Mouse (Mus musculus) bone marrow, adult 2 months (tissue): ENCODE results near the gene Fam78b. TPM values are rescaled to one million over a fixed set of nuclear protein-coding genes. Genes with fewer than 3 reads are reported as not detected.

Experiments used
- H3K27ac ChIP-seq: fragments of 200-500 bp; 2 replicates; pipeline ENCODE4 v1.5.1; 2012; ENCODE audit warnings: low read depth, mild to moderate bottlenecking, control low read depth, inconsistent platforms, low read length; ENCODE audit not compliant: control insufficient read depth, poor library complexity, insufficient read depth
- H3K4me1 ChIP-seq: fragments of 200-500 bp; 2 replicates; pipeline ENCODE4 v1.6.1; 2011; ENCODE audit warnings: low read length; ENCODE audit not compliant: control insufficient read depth, insufficient read depth
- H3K4me3 ChIP-seq: fragments of 200-500 bp; replicated peaks from 2 replicates; pipeline ENCODE3; 2011; ENCODE audit warnings: mild to moderate bottlenecking, low read depth, low read length, control low read depth; ENCODE audit not compliant: control insufficient read depth
- CTCF ChIP-seq: fragments of 200-500 bp; IDR thresholded peaks from 2 replicates; pipeline ENCODE4 v1.5.1; 2011; ENCODE audit warnings: low read length, control low read depth; ENCODE audit not compliant: control insufficient read depth, insufficient read depth
- POLR2A ChIP-seq: fragments of 200-500 bp; IDR thresholded peaks from 2 replicates; pipeline ENCODE4 v1.6.1; 2011; ENCODE audit warnings: low read depth, mild to moderate bottlenecking, control low read depth, low read length, borderline replicate concordance; ENCODE audit not compliant: control insufficient read depth
- WGBS: fragments of 180-500 bp; shearing (Covaris S2); methylation state at CpG from one replicate; pipeline ENCODE4 v1.1.7; 2018; 5-methylcytosine and 5-hydroxymethylcytosine counted together
- polyA plus RNA-seq: library from polyadenylated mRNA; stranded (reverse); fragments of >200 nt; gene quantifications from 2 replicates; pipeline ENCODE4 v1.2.4, GENCODE M21; 2011; ENCODE audit warnings: low replicate concordance; ENCODE audit not compliant: missing spikeins, insufficient read depth, insufficient read length

The Fam78b gene
- polyA plus RNA-seq, 1 experiment, result not detected

- WGBS, result 75% methylated on average over 3 of the region's 3 CpGs
- TF ChIP-seq CTCF, result no peak
- no peak for TF ChIP-seq POLR2A
- no peak overlapping the region for H3K27ac ChIP-seq
- H3K4me1 ChIP-seq, result no peaks in the 10 kb centered on the region
- H3K4me3 ChIP-seq, result no peak overlapping the region
These were observed 49.6 kb downstream of the Fam78b start for GRCm38 (mm10) chr1:167050859-167051258.

- 74% methylated on average over 7 of the region's 7 CpGs for WGBS
- Histone ChIP-seq H3K4me3 (no peak overlapping the region), H3K4me1 (no peaks in the 10 kb centered on the region), H3K27ac (no peak overlapping the region; the same call in 1 of the 2 replicates)
- TF ChIP-seq POLR2A, result no peak
- TF ChIP-seq CTCF, result no peak
These were observed 52.8 kb downstream of the Fam78b start for GRCm38 (mm10) chr1:167054029-167054428.

DNA sequence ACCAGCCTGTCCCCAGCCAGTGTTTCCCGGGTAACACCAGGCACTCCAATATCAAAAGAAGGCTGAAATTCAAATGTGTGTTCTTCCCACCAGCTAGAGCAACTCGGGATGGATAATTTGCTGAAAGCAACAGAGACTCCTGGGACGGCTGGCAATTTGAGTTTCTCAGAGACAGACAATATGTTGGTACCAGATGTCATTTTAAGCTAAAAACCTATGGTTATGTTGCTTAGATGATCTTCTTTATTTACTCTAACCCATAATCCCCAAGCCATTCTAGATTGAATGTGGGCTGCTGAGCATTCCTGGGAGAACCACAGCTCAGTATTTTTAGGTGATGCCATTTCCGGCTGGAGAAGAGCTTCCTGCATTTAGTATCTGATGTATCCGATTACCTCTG lies 56.3 kb downstream of the Fam78b start:
- no peak overlapping the region for H3K27ac ChIP-seq
- no peaks in the 10 kb centered on the region for H3K4me1 ChIP-seq
- no peak overlapping the region for H3K4me3 ChIP-seq
- TF ChIP-seq CTCF, result no peak
- TF ChIP-seq POLR2A, result no peak
- WGBS, result 71% methylated on average over 5 of the region's 5 CpGs

GRCm38 (mm10) chr1:167059550-167060285 lies 58.5 kb downstream of the Fam78b start:
- Histone ChIP-seq H3K27ac (no peak overlapping the region), H3K4me3 (no peak overlapping the region), H3K4me1 (no peaks in the 10 kb centered on the region)
- TF ChIP-seq POLR2A (no peak), CTCF (no peak)
- 58% methylated on average over 9 of the region's 9 CpGs for WGBS

DNA sequence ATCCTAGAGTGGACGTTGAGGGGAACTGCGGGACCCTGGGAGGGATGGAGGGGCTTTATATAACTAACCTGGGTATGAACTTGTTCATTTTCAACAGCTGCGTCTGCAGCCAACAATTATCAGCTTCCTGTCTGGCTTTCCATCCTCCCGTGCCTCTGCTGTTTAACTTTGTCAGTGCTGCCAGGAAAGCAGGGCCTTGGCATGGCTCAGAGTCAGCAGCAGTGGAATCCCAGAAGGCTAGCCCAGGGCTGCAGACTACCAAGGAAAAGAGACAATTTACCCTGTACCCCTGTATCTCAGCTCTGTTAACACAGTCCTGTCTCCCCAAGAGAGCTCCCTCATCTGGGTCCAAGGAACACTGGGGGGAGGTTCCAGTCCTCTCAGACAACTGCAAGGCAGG lies 62.8 kb downstream of the Fam78b start:
- TF ChIP-seq POLR2A (no peak), CTCF (no peak)
- H3K4me3 ChIP-seq, result no peak overlapping the region
- H3K4me1 ChIP-seq, result no peaks in the 10 kb centered on the region
- H3K27ac ChIP-seq, result no peak overlapping the region
- 29% methylated on average over 4 of the region's 4 CpGs for WGBS

- Histone ChIP-seq H3K4me1 (no peaks in the 10 kb centered on the region), H3K27ac (no peak overlapping the region), H3K4me3 (no peak overlapping the region)
- TF ChIP-seq POLR2A, result no peak
- 63% methylated on average over 4 of the region's 4 CpGs for WGBS
These were observed 64.3 kb downstream of the Fam78b start for GRCm38 (mm10) chr1:167065541-167065940.

DNA sequence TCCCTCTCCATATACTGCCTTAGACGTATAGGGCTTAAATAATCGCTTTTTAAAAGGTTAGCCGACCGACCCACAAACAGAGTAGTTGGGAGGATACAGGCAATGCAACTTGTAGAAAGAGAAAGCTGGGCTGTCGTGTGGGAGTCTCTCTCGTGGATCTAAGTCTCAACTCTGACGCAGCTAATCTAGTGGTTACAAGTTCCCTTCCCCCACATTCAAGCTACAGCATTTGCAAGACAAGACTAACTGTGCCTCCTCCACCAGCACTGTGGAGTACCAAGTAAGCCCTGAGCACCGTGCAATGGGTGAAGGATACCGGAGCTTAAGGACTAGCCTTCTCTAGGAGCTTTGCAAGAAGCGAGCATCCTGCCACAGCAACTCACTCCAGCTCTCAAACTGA lies 64.8 kb downstream of the Fam78b start:
- H3K4me1 ChIP-seq, result no peaks in the 10 kb centered on the region
- WGBS, result 77% methylated on average over 10 of the region's 10 CpGs
- H3K27ac ChIP-seq, result no peak overlapping the region
- no peak overlapping the region for H3K4me3 ChIP-seq
- TF ChIP-seq CTCF, result no peak
- no peak for TF ChIP-seq POLR2A

DNA sequence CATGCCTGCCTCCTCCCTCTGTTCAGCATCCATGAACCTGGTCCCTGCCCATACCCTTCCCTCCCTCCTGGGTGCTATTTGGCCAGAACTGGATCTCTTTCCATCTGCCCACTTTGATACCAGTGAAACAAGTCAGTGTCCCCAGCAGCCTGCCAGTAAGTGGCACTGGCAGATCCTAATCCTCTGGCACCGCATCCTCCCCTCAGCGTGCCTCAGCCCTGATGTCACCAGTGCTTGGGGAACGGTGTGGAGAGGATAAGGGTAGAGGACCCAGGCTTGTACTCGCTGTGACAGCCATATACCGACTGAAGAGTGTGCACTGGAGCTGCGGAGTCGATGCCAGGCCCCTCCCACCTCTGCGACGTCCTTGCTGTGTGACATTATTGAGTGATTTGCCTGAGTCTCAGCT lies 65.7 kb downstream of the Fam78b start:
- H3K4me1 ChIP-seq, result no peaks in the 10 kb centered on the region
- TF ChIP-seq CTCF, result no peak
- TF ChIP-seq POLR2A, result no peak
- WGBS, result 83% methylated on average over 9 of the region's 9 CpGs
- H3K27ac ChIP-seq, result no peak overlapping the region
- H3K4me3 ChIP-seq, result no peak overlapping the region

- H3K4me1 ChIP-seq, result no peaks in the 10 kb centered on the region
- TF ChIP-seq CTCF, result no peak
- no peak overlapping the region for H3K4me3 ChIP-seq
- 59% methylated on average over 9 of the region's 9 CpGs for WGBS
- H3K27ac ChIP-seq, result no peak overlapping the region
These were observed 68.5 kb downstream of the Fam78b start for GRCm38 (mm10) chr1:167069741-167070140.
